Mouse (Mus musculus) lung, adult 18-20 months (tissue): ENCODE measurements around the gene Ttc34.

Experiments used
- DNase-seq, 2 experiments: peaks; one replicate each; pipeline ENCODE4 v3.0.0; 2022; ENCODE audit warnings: mixed read lengths in 2 of 2

Gene Ttc34

DNA sequence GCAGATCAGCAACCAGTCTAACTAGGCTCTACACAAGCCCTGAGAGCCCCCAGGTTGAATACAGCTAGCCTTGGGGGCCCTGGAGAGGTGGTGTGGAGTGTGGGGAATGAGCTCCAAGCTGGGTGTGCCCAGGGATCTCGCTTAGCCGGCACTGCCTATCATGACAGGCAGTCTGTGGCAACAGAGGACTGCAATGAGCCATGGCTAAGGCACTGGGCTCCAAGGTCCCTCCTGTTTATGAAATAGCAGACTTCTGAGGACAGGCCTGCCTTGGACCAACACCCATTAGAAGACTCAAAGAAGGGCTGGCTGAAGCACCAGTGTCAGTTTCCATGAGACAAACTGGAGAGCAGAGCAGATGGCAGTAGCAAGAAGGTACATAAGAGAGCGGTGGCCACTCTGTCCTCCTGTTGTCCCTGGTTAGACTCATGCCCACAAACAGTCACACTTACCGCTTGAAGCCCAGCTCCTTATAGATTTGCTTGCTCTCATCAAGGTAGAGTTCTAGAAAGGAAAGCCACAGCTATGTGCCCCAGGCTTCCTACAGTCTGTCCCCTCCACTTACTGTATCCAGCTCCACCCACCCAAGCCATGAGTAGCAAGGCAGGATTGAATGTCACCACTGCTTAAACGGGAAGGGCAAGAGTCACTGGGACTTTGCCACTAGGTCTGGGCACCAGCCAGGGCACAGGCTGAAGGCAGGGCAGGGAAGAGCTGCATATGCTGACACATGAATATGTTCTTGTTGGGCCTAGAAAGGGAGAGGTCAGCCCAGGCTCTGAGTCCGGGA lies 60.6 kb downstream of the Ttc34 start:
- no peak for DNase-seq

DNA sequence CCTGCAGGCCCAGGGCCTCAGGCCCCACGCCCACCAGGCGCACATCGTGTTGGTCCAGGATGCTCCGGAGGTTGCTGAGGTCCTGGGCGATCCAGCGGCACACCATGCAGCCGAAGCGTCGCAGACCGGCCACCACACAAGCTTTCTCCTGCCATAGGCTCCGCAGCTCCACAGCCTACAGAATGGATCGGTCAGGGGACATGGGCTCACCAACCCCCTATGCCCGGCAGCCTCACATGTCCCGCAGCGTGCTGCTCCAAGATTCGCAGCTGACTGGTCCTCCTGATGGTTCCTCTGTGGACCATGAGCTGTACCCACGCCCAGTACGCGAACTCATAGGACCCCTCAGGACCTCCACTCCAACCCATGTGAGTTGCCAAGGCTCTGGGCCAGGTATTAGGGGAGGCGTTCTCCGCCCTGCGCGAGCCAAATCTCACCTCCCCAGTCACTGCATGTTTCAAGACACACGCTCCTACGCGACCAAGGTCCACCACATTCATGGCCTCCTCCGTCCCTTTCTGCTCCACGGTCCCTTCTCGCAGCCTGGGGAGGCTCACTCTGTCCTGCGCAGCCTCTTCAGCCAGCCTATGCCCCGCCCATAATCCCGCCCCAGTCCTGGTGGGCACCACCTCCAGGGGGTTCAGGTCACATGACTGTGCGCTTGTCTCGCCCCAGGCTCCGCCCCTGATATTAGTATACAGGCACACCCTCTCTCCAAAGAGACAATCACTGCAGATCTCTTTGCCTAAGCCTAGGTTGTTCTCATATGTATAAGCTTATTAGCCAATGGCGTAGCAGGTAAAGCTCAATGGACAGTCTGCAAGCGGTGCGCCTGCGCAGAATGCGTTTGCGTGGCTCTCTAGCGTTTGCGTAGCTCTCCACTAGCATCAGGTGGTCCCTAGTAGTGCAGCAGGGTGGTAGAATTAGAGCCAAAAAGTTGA lies 61.5 kb downstream of the Ttc34 start, which contains the start of gene Fam213b:
Fam213b (minus strand) TSS at position 630 of the 941 bp plus-strand sequence.
- peak; percentile 85 to 91 for DNase-seq

DNA sequence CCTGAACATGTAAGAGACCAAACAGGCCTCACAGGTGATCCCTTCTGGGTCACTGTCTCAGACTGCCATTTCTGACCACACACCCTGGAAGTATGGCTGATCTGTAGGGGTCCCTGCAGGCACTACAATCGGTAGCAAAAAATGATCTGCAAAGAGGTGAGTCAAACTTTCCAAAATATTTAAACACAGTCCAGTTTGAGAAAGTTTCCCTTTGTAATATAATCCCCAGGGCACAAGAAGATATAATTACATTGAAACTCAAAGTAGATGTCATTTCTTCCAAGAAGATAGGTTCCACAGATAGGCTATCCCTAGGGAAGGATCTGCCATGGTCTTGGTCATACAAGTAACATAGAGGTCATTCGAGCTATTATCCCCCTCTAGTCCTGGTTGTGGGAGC lies 65.1 kb downstream of the Ttc34 start:
- DNase-seq = no peak

DNA sequence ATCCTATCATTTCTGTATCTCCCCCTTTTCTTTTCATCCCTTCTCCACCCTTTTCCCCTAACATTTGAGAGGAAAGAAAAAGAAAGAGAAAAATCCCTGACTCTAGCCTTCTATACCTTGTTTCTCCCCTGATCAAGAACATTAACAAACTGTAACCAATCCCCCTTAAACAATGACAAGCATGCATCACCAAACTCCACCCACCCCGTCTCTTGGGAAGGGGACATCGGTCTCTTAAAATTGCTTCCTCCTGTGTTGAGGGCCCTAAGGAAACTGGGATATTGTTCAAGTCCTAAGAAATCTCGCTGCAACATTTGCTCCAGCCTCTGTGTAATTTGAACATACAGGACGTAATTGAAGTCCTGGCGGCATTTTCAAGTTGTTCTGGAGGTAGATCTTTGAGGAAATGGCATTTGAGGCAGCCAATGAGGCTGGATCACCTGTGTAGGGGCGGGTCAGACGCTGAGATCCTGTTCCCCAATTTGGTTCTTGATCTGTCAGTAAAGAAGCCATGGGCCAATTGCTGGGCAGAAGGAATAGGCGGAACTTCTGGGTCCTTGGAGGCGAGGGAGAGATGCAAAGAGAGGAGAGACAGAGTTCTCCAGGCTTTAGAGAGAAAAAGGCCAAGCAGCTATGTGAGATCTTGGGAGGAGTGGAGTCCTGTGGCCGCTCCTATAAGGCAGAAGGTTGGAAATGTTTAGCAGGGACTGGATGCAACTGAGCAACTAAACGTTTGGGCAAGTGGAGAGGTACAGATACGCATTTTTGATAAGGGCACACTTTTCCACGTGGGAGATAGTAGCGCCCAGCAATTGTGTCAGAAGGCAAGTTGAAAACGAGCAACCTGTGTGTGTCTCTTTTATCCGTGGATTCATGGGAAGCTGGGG lies 67.2 kb downstream of the Ttc34 start:
- peak; percentile 89 to 92 for DNase-seq

DNA sequence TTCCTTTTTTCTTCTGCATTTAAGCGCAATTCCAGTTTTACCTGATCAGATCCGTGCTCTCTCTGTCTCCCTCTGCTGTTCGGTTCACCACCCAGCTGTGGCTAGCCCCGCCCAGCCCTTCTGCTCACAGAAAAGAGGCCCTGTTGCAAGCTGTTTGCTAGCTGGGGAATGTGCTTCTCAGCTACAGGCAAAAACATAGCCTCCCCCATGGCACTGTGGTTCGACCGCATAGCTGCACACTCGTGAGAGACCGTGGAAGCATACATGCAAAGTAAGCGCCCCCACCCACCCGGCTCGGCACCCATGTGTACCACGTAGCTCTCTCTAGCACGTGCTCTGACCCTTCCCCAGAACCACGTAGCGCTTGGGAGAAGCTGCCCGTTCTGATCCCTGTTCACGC lies 70.6 kb downstream of the Ttc34 start:
- peak; percentile 76 to 83 for DNase-seq

DNA sequence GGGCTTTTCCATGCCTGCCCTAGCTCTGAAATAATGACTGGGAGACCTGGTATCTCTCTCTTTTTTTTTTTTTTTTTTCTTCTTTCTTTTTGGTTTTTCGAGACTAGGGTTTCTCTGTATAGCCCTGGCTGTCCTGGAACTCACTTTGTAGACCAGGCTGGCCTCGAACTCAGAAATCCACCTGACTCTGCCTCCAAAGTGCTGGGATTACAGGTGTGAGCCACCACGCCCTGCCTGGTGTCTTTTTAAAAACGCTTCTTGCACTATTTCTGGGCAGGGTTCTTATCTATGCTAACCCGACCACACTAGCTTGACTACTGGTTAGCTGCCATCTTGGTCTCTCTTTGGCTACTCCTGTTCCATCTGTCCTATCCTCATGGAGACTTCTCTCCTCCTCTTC lies 71.2 kb downstream of the Ttc34 start:
- DNase-seq = no peak

DNA sequence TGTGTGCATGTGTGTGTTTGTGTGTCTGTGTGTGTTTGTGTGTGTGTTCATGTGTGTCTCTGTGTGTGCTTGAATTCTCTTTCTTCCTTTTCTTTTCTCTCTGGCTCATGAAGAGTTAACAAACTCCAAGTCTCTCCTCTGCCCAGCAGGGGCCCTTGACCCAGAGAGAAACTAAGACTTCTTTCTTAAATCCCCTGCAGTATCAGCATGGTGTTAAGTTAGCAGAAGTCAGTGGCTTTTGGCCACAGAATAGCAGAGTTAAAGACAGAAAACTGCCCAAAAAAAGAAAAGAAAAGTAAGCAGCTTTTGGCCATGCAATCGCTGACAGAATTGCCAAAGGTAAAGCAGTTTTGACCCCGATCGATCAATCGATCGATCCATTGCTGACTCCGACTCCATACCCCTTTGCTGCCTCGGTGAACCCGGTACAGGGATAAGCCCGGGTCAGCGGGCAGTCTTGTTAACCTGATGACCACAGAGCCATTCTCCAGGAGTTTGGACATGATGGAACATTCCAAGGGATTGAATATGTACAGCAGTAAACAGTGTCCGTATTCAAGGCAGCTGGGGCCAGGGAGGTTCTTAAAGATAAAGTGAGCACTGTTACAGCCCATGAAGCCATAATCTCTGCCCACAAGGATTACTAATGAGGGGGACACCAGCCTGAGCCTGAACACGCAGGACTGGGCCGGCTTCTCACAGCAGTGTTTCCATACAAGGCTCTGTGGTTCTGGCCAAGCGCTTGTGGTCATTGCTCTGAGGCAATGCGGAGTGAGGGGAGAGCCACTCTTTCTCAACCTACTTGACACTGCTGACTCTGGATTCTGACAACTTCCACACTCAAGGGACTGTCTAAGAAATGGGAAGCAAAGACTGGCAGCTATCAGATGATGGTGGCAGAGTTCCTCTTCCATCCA lies 73.6 kb downstream of the Ttc34 start:
- peak; percentile 44 to 47 for DNase-seq

DNA sequence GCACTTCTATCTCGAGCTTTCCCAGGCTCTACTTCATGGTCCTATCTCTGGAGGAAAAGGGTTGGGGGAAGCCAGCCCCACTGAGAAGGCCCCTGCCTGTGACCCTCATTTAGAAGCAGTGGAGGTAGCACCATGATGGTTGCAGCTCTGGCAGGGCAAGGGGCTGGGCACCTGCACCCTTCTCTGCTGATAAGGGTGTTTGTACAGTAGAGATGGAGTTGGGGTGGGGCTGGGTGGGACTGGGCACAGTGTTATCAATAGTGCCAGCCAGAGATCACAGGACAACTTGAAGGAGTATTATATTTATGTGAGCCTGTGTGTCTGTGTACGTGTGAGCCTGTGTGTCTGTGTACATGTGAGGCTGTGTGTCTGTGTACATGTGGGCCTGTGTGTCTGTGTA lies 74.4 kb downstream of the Ttc34 start:
- no peak for DNase-seq

DNA sequence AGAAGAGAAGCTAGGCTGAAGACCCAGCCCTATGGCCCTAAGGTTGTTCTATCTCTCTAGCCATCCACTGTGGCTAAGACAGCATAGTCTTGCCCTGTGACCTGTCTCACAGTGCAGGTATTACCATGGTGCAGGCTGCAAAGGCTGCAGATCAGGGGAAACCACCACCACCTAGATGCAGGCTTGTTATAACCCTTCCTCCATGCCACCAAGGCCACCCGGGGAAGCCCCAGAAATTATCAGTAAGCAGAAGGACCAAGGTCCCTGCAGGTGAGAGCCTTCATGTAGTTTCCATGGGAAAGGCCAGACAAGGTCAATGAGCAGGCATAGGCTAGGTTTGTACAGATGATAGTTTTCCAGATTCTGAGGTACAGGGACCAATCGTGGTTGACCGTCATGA lies 76.6 kb downstream of the Ttc34 start:
- DNase-seq = no peak

DNA sequence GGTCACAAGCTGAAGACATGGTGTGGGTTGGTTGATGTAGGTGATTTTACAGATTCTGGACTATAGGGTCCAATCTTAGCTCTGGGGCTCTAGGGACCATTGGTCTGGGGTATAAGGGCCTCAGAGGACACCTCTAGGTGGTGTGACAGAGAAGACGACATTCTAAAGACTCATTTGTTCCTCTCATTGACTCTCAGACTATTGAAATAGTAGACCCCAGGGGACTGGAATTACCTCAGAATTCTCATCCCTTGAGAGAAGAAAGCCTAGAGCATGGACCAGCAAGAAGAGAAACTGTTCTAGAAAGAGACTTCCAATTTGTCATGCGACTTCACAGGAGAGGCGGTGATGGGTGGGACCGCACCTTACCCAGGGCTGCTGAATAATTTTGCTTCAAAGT lies 77.0 kb downstream of the Ttc34 start:
- DNase-seq = no peak

DNA sequence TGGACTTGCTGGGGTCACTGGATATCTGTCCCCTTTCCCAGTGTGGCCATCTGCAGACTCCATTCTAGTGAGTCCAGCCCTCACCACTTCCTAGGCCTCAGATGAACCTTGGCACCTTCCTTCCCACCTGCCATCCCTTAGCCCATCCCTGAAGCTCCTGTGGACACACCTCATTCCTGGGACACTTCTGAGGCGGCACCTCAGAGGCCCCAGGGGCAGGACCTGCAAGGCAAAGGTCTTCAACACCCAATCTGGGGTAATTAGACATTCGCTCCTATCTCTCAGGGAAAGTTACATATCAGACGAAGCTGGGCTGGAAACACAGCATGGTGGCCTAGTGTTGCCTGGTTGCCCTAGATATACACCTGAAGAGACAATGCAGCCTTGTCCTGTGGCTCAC lies 77.4 kb downstream of the Ttc34 start:
- DNase-seq = no peak

DNA sequence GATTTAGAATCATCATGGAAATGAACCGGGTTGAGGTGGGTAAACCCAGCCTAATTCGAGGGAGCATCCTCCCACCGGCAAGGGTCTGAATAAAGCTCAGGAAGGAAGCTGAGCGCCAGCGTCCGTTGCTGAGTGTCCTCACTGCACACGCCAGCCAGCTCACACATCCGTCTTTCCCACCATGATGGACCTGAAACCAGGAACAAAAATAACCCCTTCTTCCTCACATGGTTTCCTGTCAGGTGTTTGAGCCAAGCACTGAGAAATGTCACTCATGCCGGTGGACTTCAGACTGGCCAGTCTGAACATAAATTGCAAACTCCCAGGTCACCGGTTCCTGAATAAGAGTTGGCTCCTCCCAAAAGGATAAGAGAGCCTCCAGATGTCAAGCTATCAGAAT lies 78.0 kb downstream of the Ttc34 start:
- no peak for DNase-seq

DNA sequence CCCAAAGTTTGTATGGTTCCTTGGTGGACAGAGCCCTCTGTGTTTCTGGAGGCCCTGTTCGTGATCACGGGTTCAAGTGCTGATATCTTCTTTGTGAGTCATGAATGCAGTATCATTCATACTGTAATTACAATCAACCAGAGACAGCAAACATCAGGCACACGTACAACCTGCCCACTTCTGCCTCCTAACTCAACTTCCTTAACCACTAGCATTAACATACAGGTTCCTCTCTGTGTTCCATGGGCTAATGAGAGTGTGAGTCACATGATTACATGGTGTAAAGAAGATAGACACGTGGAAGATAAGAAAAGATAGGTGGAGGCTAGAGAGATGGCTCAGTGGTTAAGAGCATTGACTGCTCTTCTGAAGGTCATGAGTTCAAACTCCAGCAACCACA lies 79.4 kb downstream of the Ttc34 start:
- no peak for DNase-seq
